Mouse (Mus musculus): ENCODE results near the gene Sfswap.
A peak's percentile ranks its signal among the peaks of the same experiment; 100 is the strongest.
"Not testable (repeated sequence)": the region's sequence is repeated elsewhere in the genome, so short reads cannot be mapped to it uniquely, and the experiment has no call there.

The Sfswap gene

GRCm38 (mm10) chr5:129500722-129501634 is at the start of gene Sfswap:
TSS of gene Sfswap (plus strand) at chr5:129501221.
- DNase-seq (ENCODE audit: low spot score), result peak; percentile 79

GRCm38 (mm10) chr5:129452561-129452960 is 48.5 kb upstream of the Sfswap start:
- no peak for DNase-seq (ENCODE audit: low spot score)

GRCm38 (mm10) chr5:129454802-129455528 is 46.1 kb upstream of the Sfswap start:
- peak; percentile 31 for DNase-seq (ENCODE audit: low spot score)

DNA sequence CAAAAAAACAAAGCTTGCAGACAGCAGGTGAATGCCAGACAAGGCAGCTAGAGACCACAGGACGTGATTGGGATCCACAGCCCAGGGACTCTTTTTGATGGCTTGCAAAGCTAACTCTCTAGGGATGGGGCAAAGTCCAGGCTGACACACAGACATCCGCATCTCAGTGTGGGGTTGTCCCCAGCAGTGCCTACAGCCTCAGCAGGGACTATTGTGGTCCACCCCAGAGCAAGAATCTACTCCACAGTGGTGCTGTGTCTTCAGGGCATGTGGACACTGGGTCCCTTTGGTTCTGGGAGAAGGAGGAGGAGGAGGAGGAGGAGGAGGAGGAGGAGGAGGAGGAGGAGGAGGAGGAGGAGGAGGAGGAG is 45.5 kb upstream of the Sfswap start:
- no peak for DNase-seq (ENCODE audit: low spot score)

DNA sequence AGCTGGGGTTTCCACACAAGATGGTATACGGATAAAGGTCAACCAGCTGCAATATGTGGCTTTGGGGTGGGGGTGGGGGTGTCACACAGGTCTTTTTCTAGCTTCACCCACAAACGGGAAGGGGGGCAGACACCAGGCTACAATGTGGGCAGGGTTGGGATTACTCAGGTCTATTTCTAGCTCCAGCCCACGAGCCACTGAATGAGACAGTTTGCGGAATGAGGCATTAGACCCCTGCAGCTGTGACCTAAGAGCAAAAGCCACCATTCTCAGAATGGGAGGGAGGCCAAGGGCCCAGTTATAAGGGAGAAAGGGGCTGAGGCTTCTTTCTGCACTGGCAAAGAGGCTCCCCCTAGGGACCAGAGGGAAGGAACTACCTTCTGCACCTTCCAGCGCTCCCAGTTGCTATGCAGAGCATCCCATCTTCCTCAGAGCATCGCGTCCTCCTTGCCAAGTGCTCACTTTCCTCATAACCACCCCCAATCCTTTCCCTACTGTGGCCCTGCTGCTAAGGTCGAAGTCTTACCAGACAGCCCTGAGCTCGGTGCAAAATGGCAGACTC is 44.4 kb upstream of the Sfswap start:
- DNase-seq (ENCODE audit: low spot score), result no peak

GRCm38 (mm10) chr5:129458109-129458508 is 42.9 kb upstream of the Sfswap start:
- DNase-seq (ENCODE audit: low spot score), result no peak

DNA sequence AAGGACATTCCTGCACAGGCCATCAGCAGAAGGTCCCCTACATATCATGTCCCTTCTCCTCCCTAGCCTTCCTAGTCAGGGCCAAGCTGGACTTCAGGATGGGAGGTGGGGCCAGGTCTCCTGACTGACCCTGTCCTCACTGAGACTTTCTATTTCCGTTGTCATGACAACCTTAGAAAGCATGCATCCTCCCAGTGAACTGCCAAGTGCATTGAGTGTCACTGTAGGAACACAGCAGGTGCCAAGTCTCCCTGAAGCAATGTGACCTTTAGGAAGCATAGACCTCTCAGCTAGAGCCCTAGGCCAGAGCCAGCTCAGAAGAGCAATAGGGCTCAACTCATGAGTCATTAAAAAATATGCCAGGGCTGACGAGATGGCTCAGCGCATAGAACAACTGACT is 42.5 kb upstream of the Sfswap start:
- no peak for DNase-seq (ENCODE audit: low spot score)

DNA sequence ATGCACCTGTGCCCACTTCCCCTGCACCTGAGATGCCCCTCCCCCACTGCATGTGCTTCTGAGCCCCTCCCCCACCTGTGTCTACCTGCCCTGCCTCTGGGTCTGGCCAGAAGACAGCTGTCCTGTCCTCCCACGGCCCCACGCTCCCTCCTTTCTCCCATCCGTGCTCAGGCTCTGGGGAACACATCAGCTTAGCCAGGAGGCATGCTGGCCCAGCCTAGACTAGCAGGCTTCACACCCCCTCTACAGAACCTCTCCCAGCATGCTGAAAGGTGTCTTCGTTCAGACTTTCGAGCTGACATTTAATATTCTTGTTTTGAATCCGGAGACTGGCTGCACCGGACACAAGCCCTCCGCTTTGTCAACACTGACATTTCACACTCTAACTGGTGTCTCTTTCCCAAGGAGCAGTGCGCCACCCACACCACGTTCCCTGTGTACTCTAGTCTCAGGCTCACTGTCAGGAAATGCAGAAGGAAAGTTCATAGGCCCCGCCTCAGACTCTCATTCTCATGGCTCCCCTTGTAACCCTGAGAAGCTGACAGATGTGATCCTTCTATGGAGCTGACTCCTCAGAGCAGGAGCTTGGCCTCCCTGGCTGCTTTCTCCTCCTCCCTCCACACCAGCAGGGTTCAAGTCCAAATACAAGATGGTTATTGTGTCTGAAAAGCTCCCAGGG is 40.1 kb upstream of the Sfswap start:
- DNase-seq (ENCODE audit: low spot score), result no peak

DNA sequence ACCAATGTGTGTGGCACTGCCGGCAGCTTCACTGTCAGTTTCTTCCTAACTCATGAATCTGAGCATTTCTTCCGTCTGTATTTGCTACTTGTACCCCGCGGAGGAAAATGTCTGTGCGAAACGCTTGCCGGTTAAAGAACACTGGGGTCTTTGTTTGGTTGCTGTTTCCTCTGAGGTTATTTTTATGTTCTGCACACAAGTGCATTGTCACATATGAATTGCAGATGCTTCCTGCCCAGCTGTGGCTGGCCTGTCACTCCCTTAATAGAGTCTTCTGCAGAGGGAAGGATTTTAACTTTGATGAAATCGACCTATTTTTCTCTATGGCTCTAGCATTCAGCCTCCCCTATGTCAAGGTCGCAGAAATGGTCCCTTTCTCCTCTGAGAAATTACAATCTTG is 37.4 kb upstream of the Sfswap start:
- DNase-seq (ENCODE audit: low spot score), result not testable (repeated sequence)

GRCm38 (mm10) chr5:129465788-129466187 is 35.2 kb upstream of the Sfswap start:
- no peak for DNase-seq (ENCODE audit: low spot score)

GRCm38 (mm10) chr5:129475532-129476045 is 25.4 kb upstream of the Sfswap start:
- DNase-seq (ENCODE audit: low spot score), result no peak

DNA sequence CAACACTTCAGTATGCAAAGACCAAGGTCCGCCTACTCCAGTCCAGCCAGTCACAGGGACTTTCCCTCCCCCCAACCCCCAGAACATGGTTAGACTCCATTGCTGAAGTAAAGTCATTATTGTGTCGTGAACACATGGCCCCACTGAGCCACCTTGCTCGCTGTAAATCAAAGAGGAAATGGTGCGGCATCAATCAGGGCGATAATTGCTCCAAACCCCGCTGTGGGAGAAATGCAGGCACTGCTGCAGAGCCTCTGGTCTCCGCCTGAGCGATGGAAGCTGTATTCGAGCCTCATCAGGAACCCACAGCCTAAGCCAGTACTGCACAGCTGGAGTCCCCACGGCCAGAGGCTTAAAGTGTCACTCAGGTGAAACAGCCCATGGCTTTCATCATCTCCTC is 11.1 kb upstream of the Sfswap start:
- no peak for DNase-seq (ENCODE audit: low spot score)

DNA sequence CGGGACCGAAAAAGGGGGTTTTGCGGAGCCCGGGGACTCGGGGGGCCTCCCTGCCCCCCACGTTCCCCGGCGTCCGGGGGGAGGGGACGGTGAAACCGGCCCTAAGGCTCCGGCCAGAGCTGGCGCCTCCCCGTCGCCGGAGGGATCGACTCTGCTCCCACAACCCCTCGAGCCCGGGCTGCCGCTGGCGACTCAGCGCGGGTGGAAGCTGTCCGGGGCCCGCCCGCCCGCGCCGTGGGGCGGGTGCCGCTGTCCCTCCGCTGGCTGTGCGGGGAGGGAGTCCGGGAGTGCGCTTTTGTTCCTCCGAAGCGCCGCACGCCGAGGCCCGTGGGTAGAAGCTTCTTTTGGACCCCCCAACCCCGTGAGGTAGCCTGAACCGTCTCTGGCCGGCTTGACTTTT is 650 bp downstream of the Sfswap start:
- no peak for DNase-seq (ENCODE audit: low spot score)

DNA sequence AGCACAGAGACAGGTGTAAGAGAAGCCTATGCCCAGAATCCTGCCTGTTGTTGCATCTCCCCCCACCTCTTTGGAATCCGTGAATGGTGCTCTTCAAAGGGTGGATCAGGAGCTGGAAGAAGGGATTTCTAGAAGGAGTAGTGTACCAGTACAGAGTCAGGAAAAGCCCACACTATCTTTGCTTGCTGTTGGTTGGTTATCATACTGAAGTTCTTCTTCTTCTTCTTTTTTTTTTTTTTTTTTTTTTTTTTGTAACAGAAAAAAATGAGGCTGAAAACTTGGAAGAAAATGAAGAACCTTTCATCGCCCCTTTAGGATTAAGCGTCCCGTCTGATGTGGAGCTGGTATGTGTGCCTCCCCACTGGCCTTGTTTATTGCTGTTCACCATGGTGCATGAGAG is 5.9 kb downstream of the Sfswap start:
- no peak for DNase-seq (ENCODE audit: low spot score)

- DNase-seq (ENCODE audit: low spot score), result no peak
Measured at GRCm38 (mm10) chr5:129518180-129518579, 17.2 kb downstream of the Sfswap start.

- DNase-seq (ENCODE audit: low spot score), result no peak
Measured at GRCm38 (mm10) chr5:129518786-129519185, 17.8 kb downstream of the Sfswap start.

GRCm38 (mm10) chr5:129519591-129519990 is 18.6 kb downstream of the Sfswap start:
- no peak for DNase-seq (ENCODE audit: low spot score)

- no peak for DNase-seq (ENCODE audit: low spot score)
Measured at GRCm38 (mm10) chr5:129521501-129521900, 20.5 kb downstream of the Sfswap start.

- DNase-seq (ENCODE audit: low spot score), result no peak
Measured at GRCm38 (mm10) chr5:129521913-129522312, 20.9 kb downstream of the Sfswap start.

DNA sequence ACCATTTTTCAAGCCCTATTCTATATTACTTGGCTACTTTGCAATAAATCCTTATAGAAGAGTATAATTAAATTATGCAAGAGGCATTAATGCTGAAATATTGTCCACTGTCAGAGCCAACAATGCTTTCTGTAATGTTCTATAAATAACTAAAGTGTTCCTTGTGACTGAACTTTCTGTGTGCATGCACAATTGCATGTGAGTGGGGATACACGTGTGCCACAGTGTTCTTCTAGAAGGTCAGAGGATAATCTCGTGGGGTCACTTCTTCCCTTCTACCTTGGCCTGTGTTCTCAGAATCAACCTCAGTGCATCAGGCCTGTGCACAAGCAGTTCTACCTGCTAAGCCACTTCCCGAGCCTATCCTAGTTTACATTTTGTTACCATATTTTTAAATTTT is 22.1 kb downstream of the Sfswap start:
- DNase-seq (ENCODE audit: low spot score), result no peak

GRCm38 (mm10) chr5:129524751-129525150 is 23.7 kb downstream of the Sfswap start:
- DNase-seq (ENCODE audit: low spot score), result no peak

- DNase-seq (ENCODE audit: low spot score), result no peak
Measured at GRCm38 (mm10) chr5:129527162-129527561, 26.1 kb downstream of the Sfswap start.
